Mouse (Mus musculus) thymus, adult 18-20 months (tissue): ENCODE results near the gene 2810459M11Rik.
A peak's percentile ranks its signal among the peaks of the same experiment; 100 is the strongest.

Experiments
- DNase-seq, 2 experiments: peaks; one replicate each; pipeline ENCODE4 v3.0.0; 2022; ENCODE audit warnings: mixed read lengths in 2 of 2

2810459M11Rik gene

DNA sequence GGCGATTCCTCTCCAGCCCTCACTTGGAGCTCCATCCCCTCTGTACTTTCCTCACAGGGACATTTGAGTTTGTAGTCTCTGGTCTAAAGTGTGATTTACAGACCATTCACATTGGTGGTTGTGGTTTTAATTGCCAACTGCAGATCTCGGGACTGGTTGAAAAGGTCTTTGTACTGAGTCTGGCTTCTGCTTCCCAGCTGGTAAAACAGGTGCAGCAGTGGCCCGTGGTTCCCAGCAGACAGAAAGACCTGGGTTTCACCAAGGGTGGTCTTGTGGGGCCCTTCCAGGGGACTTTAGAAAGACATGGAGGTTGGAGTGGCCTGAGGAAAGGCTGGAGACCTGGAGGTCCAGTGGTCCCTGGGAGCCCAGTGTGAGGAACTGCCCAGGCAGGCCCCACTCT, 9.3 kb downstream of the 2810459M11Rik start:
- no peak for DNase-seq

DNA sequence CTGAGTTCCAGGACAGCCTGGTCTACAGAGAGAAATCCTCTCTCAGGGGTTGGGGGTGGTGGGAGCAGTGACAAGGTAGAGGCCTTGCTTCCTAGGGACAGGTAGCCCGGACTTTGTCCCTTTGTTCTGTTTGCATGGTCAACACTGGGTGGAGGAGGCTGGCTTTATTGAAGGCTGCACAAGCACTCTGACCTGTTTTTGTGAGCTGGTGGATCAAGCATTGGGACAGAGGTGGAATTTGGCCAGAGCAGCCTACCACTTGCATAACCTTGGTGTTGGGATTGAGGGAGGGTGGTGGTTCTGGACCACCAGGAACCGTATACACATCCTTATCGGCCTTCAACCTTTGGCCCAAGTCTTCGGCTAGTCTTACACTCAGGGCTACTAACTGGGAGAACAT, 10.6 kb downstream of the 2810459M11Rik start:
- DNase-seq = no peak

DNA sequence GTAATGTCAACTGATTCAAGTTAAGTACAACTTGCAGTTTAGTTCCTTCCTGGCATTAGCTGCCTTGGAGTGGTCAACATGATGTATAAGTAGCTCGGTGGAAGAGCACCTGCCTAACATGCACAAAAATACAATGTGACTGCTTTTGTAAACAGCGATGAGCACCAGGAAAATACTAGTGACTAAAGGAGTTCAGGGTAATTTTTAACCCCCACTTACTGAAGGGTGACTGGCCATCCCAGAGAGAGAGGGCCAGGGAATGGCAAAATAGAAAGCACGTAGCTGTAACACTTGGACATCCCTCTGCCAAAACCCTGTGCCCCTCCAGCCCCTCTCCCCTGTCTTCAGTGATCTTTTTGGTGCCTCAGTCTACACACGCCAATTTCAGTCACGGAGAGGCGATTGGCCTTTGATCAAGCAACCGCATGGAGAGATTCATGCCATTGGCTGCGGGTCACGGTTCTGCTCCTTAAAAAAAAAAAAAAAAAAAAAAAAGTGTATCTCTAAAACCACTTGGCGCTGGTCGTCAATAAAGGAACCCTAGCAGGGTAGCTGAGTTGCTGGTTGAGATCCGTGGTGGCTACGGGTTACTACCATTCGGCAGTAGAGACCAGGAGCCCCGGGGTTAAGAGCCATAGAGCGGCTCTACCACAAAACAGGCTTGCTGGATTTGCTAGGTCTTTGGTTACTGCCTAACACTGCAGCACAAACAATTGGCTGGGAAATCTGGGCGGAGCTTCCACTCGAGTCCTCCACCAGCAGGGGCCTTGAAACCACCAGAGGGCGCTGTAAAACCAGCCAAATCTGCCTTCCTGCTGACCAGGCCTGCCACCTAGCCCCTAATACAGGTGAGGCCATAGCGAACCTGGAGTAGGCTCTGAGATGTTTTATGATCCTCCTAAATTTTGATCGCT, 13.4 kb downstream of the 2810459M11Rik start:
- DNase-seq = peak; percentile 78 to 86

DNA sequence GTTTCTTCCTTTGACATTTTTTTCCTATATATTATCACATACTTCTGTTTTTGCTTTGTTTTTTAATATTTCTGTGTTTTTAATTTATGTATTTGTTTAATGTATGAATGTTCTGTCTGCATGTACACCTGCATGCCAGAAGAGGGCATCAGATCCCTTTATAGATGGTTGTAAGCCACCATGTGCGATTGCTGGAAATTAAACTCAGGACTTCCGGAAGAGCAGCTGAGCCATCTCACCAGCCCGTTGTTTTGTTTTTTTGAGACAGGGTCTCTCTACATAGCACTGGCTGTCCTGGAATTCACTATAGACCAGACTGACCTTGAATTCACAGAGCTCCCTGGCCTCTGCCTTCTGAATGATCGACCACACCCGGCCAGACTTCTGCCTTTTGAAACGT, 16.9 kb downstream of the 2810459M11Rik start:
- DNase-seq = no peak

DNA sequence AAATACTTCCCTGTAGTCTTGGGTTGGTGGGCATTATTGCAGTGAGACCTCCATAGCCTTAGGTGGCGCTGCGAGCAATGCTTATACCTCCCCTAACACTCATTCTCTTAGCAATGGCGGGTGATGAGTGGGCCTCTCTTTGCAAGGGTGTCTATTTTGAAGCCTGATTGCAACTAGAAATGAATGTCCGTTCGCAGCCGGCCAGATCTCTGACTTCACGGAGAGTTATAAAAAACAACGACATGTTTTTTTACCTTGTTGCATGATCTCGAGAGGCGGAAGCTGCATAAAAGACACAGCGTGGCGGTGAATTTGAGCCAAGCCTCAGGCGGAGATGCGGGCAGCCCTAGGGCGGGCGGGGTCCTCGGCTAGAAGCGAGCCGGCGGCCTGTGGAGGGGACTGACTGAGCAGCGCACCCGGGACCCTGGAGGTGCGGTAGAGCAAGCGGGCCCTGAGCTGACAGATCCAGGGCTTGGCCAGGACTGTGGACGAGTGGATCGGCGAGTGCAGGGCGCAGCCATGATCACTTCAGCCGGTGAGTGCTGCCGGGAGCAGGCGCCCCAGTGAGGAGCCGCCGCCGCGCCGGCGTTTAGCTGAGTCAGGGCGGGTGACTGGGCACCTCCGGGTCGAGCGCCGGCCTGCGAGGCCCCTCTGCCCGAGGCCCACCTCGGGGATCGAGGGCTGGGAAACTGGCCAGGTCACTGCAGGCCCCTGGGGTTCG, 18.8 kb downstream of the 2810459M11Rik start, which contains the start of gene Psmd1:
TSS of gene Psmd1 (plus strand) at position 117 of the 721 bp plus-strand sequence.
- DNase-seq = peak; percentile 74 to 85

DNA sequence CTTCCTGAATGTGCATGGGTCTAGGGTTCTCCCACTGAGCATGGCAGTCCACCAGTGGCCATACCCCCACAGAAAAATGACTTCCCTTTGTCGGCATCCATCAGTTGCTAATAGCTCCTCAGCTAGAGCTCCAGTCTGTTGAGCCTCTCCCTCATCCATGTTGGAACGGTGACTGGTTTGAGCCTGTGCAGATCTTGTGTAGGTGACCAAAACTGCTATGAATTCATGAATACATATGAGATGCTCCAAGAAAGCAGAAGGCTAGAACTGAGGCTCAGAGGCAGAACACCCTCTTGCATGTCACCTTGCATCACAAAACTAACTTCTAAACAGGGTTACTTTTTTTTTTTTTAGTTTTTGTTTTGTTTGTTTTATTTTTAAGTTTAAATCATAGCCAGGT, 30.9 kb downstream of the 2810459M11Rik start:
- no peak for DNase-seq

DNA sequence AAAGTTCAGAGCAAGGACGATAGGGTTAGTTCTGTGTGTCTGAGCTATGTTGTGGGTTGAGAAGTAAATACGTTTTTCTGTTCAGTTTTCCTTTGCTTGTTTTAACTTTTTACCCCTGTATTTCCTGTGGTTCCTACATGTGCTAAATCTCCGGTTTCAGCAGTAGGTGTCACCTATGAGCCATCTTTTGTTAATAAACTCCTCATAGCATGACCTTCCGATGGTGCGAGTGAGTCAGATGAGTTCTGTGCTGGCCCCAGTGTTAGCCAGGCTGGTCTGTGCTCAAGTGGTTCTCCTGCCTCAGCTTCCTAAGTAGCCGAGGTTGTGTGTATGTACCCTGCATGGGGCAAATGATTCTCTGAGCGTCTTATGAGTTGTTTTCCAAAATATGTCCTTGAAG, 48.8 kb downstream of the 2810459M11Rik start:
- DNase-seq = no peak

DNA sequence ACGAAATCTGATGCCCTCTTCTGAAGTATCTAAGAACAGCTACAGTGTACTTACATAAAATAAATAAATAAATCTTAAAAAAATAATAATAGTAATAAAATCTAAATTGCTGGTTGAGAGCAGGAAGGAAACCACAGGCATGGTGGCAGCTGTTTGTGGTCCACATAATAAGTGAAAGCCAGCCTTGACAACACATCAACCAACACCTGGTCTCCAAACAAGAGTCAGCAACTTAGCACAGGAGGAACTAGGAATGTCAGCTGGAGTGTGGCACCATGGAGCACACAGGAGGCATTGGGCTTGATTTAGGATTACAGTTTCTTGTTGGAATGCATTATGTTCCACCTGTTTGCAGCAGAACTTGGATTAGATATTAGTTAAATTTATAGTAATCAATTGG, 59.4 kb downstream of the 2810459M11Rik start:
- no peak for DNase-seq
